Mouse (Mus musculus): ENCODE measurements around the gene Gm5475. TPM values are rescaled to one million over a fixed set of nuclear protein-coding genes. Genes with fewer than 3 reads are reported as not detected.
A peak's percentile ranks its signal among the peaks of the same experiment; 100 is the strongest.

Gm5475 gene
- polyA plus RNA-seq, 1 experiment from 2014 or later: 0.14 TPM

GRCm38 (mm10) chr15:100452486-100452885, 30.5 kb downstream of the Gm5475 start:
- Histone ChIP-seq H3K36me3 (ENCODE audit: control insufficient read depth, insufficient read depth, low read length) (no peaks in the 10 kb centered on the region), H3K4me2 (replicated peaks; ENCODE audit: low read depth, low read length) (no peak overlapping the region), H3K27ac (ENCODE audit: low read depth, low read length) (no peak overlapping the region), H3K4me3 (ENCODE audit: low read length) (no peak overlapping the region), H3K4me1 (ENCODE audit: control insufficient read depth, insufficient read depth, low read length) (no peaks in the 10 kb centered on the region), H3K9me3 (ENCODE audit: control insufficient read depth, low read length) (no peaks in the 10 kb centered on the region), H3K27me3 (ENCODE audit: control insufficient read depth, insufficient read depth, low read length) (no peaks in the 10 kb centered on the region), H3K9ac (ENCODE audit: low read depth, low read length) (no peak overlapping the region)
- no peak for ATAC-seq (ENCODE audit: low FRiP score, low TSS enrichment)
- 84% methylated on average over 11 of the region's 11 CpGs for WGBS

DNA sequence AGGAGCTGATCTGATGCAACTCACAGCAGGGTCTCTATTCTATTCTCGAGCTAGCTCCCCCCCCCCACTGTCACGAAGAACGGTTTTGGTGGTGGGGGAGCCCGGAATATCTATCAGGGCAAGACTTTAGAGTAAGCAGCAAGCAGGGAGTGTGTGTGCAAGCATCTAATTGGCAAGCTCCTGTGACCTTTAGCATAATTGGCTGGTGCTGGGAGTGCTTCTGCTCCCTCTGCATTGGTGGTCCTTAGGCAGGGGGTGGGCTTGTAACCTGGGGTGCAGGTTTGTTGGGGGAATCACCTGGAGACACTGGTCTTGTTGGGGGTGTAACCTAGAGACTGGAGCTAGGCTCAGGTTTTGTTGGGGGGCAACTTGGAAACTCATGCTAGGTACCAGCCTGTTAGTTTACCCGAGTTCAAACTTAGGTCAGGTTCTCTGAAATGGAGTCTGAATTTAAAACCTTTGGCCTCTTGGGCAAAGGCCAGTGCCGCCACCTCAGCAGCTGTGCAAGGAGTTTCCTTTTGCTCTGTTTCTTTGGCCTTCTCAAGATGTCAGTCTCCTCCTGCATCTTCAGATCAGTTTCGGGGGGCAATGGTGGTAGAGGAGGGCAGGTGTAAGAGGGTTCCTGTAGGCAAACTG, 34.5 kb downstream of the Gm5475 start:
- 65% methylated on average over 7 of the region's 7 CpGs for WGBS
- no peak for ATAC-seq (ENCODE audit: low FRiP score, low TSS enrichment)
- no peaks in the 10 kb centered on the region for H3K9me3 ChIP-seq (ENCODE audit: control insufficient read depth, low read length)
- H3K4me2 ChIP-seq (replicated peaks; ENCODE audit: low read depth, low read length): no peak overlapping the region
- H3K4me3 ChIP-seq (ENCODE audit: low read length): no peak overlapping the region
- no peaks in the 10 kb centered on the region for H3K27me3 ChIP-seq (ENCODE audit: control insufficient read depth, insufficient read depth, low read length)
- no peak overlapping the region for H3K27ac ChIP-seq (ENCODE audit: low read depth, low read length)
- H3K36me3 ChIP-seq (ENCODE audit: control insufficient read depth, insufficient read depth, low read length): no peaks in the 10 kb centered on the region
- peaks cover 5% of the 10 kb centered on the region; the same call in 1 of the 2 replicates for H3K4me1 ChIP-seq (ENCODE audit: control insufficient read depth, insufficient read depth, low read length)
- H3K9ac ChIP-seq (ENCODE audit: low read depth, low read length): no peak overlapping the region

DNA sequence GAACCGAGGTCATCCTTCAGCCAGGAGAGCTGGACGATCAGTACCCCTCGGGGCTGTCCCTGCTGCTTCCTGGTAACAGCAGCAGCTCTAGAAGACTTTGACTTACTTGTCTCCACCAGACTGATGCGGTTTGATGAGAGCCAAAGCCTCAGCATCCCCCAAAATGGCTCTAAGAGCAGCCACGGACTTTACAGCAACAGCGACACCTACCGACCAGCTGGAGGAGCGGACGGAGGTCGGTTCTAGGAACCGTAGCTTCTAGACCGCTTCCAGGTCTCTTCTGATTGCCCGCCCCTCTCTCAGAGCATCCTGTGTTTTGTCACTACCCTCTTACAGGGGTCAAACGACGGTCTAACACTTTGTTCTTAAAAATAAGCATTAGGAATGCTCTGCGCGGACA, 35.4 kb downstream of the Gm5475 start:
- no peaks in the 10 kb centered on the region for H3K36me3 ChIP-seq (ENCODE audit: control insufficient read depth, insufficient read depth, low read length)
- H3K4me3 ChIP-seq (ENCODE audit: low read length): no peak overlapping the region
- H3K4me2 ChIP-seq (replicated peaks; ENCODE audit: low read depth, low read length): no peak overlapping the region
- no peaks in the 10 kb centered on the region for H3K27me3 ChIP-seq (ENCODE audit: control insufficient read depth, insufficient read depth, low read length)
- peak; percentile 42; the same call in 1 of the 2 replicates for ATAC-seq (ENCODE audit: low FRiP score, low TSS enrichment)
- WGBS: 9% methylated on average over 17 of the region's 17 CpGs
- H3K4me1 ChIP-seq (ENCODE audit: control insufficient read depth, insufficient read depth, low read length): peaks cover 5% of the 10 kb centered on the region; the same call in 1 of the 2 replicates
- H3K27ac ChIP-seq (ENCODE audit: low read depth, low read length): no peak overlapping the region
- H3K9me3 ChIP-seq (ENCODE audit: control insufficient read depth, low read length): no peaks in the 10 kb centered on the region
- no peak overlapping the region for H3K9ac ChIP-seq (ENCODE audit: low read depth, low read length)

DNA sequence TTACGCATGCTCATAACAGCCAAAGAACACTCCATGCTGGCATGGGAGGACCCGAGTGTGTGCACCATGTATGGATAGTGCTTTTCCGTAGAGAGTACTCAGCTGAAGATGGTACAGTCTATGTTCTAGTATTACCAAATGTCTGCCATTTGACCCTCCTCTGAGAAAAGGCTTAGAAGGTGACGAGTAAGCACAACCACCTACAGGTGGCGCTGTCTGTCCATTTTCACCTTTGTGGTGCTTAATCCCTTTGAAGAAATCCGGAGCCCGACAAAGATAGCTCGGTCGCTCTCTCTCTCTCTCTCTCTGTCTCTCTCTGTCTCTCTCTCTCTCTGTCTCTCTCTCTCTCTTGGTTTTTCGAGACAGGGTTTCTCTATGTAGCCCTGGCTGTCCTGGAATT, 36.1 kb downstream of the Gm5475 start:
- Histone ChIP-seq H3K27ac (ENCODE audit: low read depth, low read length) (no peak overlapping the region), H3K4me1 (ENCODE audit: control insufficient read depth, insufficient read depth, low read length) (peaks cover 5% of the 10 kb centered on the region; the same call in 1 of the 2 replicates), H3K36me3 (ENCODE audit: control insufficient read depth, insufficient read depth, low read length) (no peaks in the 10 kb centered on the region), H3K9me3 (ENCODE audit: control insufficient read depth, low read length) (no peaks in the 10 kb centered on the region), H3K4me3 (ENCODE audit: low read length) (no peak overlapping the region), H3K4me2 (replicated peaks; ENCODE audit: low read depth, low read length) (no peak overlapping the region), H3K27me3 (ENCODE audit: control insufficient read depth, insufficient read depth, low read length) (no peaks in the 10 kb centered on the region), H3K9ac (ENCODE audit: low read depth, low read length) (no peak overlapping the region)
- 45% methylated on average over 10 of the region's 10 CpGs for WGBS
- peak; percentile 30; the same call in 1 of the 2 replicates for ATAC-seq (ENCODE audit: low FRiP score, low TSS enrichment)

GRCm38 (mm10) chr15:100460942-100461341, 39.0 kb downstream of the Gm5475 start:
- 0 out of 2 replicates have a peak, but pooled peaks have one; percentile 42 for ATAC-seq (ENCODE audit: low FRiP score, low TSS enrichment)
- no peak overlapping the region; the same call in 1 of the 2 replicates for H3K9ac ChIP-seq (ENCODE audit: low read depth, low read length)

DNA sequence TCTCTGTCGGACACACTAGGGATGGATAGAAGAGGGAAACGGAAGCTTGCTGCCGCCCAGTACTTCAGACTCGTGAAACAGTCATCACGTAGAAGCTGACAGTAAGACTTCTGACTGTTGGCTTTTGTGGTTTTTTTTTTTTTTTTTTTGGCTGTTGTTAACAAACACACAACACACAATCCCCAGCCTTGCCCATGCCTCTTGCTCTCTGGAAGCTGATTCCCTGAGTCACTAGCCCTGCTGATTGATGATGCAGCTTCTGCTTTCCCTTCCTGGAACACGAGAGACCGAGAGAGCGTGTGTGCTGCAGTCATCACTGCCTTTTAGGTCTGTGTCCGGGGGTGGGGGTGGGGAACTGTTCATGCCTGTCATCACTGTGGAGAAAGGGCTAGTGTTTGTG, 39.7 kb downstream of the Gm5475 start:
- H3K27ac ChIP-seq (ENCODE audit: low read depth, low read length): no peak overlapping the region
- 55% methylated on average over 9 of the region's 9 CpGs for WGBS
- peaks cover 5% of the 10 kb centered on the region; the same call in 1 of the 2 replicates for H3K4me1 ChIP-seq (ENCODE audit: control insufficient read depth, insufficient read depth, low read length)
- H3K4me2 ChIP-seq (replicated peaks; ENCODE audit: low read depth, low read length): no peak overlapping the region
- no peaks in the 10 kb centered on the region for H3K36me3 ChIP-seq (ENCODE audit: control insufficient read depth, insufficient read depth, low read length)
- H3K4me3 ChIP-seq (ENCODE audit: low read length): no peak overlapping the region
- H3K27me3 ChIP-seq (ENCODE audit: control insufficient read depth, insufficient read depth, low read length): no peaks in the 10 kb centered on the region
- H3K9me3 ChIP-seq (ENCODE audit: control insufficient read depth, low read length): no peaks in the 10 kb centered on the region
- no peak overlapping the region for H3K9ac ChIP-seq (ENCODE audit: low read depth, low read length)
- ATAC-seq (ENCODE audit: low FRiP score, low TSS enrichment): no peak

More at GRCm38 (mm10) chr15:100460942-100461341, 39.0 kb downstream of the Gm5475 start:
- H3K27me3 ChIP-seq (ENCODE audit: control insufficient read depth, insufficient read depth, low read length): no peaks in the 10 kb centered on the region
- H3K4me1 ChIP-seq (ENCODE audit: control insufficient read depth, insufficient read depth, low read length): peaks cover 5% of the 10 kb centered on the region; the same call in 1 of the 2 replicates
- 10% methylated on average over 12 of the region's 12 CpGs for WGBS
- H3K27ac ChIP-seq (ENCODE audit: low read depth, low read length): no peak overlapping the region
- no peaks in the 10 kb centered on the region for H3K9me3 ChIP-seq (ENCODE audit: control insufficient read depth, low read length)
- H3K4me3 ChIP-seq (ENCODE audit: low read length): 0 out of 2 replicates have a peak overlapping the region, but pooled peaks have one; percentile 5
- H3K36me3 ChIP-seq (ENCODE audit: control insufficient read depth, insufficient read depth, low read length): no peaks in the 10 kb centered on the region
- H3K4me2 ChIP-seq (replicated peaks; ENCODE audit: low read depth, low read length): peak overlapping the region; percentile 31

DNA sequence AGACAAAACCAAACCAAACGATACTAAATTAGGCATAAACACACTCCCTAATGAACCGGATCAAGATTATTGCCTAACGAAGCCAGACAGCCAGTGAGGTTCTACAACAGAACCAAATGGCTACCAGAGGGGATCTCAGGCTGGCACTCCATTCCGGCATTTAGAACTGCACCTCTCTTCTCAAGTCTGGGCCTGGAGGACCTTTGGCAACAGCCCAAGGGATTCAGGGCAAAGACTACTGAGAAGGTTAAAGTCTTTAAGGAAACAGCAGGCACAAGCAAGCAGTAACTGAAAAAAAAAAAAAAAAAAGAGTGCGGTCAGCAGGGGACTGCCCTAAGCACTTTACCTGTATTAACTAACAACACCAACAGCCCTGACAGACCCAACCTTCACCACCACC, 40.1 kb downstream of the Gm5475 start:
- Histone ChIP-seq H3K4me2 (replicated peaks; ENCODE audit: low read depth, low read length) (no peak overlapping the region), H3K27ac (ENCODE audit: low read depth, low read length) (no peak overlapping the region), H3K4me1 (ENCODE audit: control insufficient read depth, insufficient read depth, low read length) (peaks cover 5% of the 10 kb centered on the region; the same call in 1 of the 2 replicates), H3K9me3 (ENCODE audit: control insufficient read depth, low read length) (no peaks in the 10 kb centered on the region), H3K9ac (ENCODE audit: low read depth, low read length) (no peak overlapping the region), H3K36me3 (ENCODE audit: control insufficient read depth, insufficient read depth, low read length) (no peaks in the 10 kb centered on the region), H3K4me3 (ENCODE audit: low read length) (no peak overlapping the region), H3K27me3 (ENCODE audit: control insufficient read depth, insufficient read depth, low read length) (no peaks in the 10 kb centered on the region)
- no peak for ATAC-seq (ENCODE audit: low FRiP score, low TSS enrichment)
- 52% methylated on average over 5 of the region's 5 CpGs for WGBS

- 30% methylated on average over 6 of the region's 6 CpGs for WGBS
- Histone ChIP-seq H3K4me1 (ENCODE audit: control insufficient read depth, insufficient read depth, low read length) (peaks cover 17% of the 10 kb centered on the region), H3K4me2 (replicated peaks; ENCODE audit: low read depth, low read length) (no peak overlapping the region), H3K36me3 (ENCODE audit: control insufficient read depth, insufficient read depth, low read length) (no peaks in the 10 kb centered on the region), H3K27me3 (ENCODE audit: control insufficient read depth, insufficient read depth, low read length) (no peaks in the 10 kb centered on the region), H3K9me3 (ENCODE audit: control insufficient read depth, low read length) (no peaks in the 10 kb centered on the region), H3K4me3 (ENCODE audit: low read length) (no peak overlapping the region), H3K27ac (ENCODE audit: low read depth, low read length) (no peak overlapping the region), H3K9ac (ENCODE audit: low read depth, low read length) (no peak overlapping the region)
- ATAC-seq (ENCODE audit: low FRiP score, low TSS enrichment): no peak
Measured at GRCm38 (mm10) chr15:100463712-100464111, 41.8 kb downstream of the Gm5475 start.

DNA sequence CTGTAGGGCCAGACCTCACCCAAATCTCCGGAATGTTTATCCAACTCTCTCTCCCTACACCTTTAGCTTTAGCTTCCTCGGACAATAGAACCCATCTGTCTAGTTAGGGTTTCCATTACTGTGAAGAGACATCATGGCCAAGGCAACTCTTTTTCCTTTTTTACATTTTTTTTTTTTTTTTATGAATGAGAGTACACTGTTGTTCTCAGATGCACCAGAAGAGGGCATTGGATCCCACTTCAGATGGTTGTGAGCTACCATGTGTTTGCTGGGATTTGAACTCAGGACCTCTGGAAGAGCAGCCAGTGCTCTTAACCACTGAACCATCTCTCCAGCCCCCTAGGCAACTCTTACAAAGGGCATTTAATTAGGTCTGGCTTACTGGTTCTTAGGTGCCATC, 43.5 kb downstream of the Gm5475 start:
- 75% methylated on average over 2 of the region's 2 CpGs for WGBS
- Histone ChIP-seq H3K9me3 (ENCODE audit: control insufficient read depth, low read length) (no peaks in the 10 kb centered on the region), H3K36me3 (ENCODE audit: control insufficient read depth, insufficient read depth, low read length) (no peaks in the 10 kb centered on the region), H3K27me3 (ENCODE audit: control insufficient read depth, insufficient read depth, low read length) (no peaks in the 10 kb centered on the region), H3K4me2 (replicated peaks; ENCODE audit: low read depth, low read length) (no peak overlapping the region), H3K27ac (ENCODE audit: low read depth, low read length) (no peak overlapping the region), H3K9ac (ENCODE audit: low read depth, low read length) (no peak overlapping the region), H3K4me1 (ENCODE audit: control insufficient read depth, insufficient read depth, low read length) (peaks cover 17% of the 10 kb centered on the region), H3K4me3 (ENCODE audit: low read length) (no peak overlapping the region)
- ATAC-seq (ENCODE audit: low FRiP score, low TSS enrichment): no peak
